Mouse (Mus musculus): ENCODE data around the gene Gpc5. TPM values are rescaled to one million over a fixed set of nuclear protein-coding genes. Genes with fewer than 3 reads are reported as not detected.
A peak's percentile ranks its signal among the peaks of the same experiment; 100 is the strongest.
"Not testable (repeated sequence)": the region's sequence is repeated elsewhere in the genome, so short reads cannot be mapped to it uniquely, and the experiment has no call there.

Gene Gpc5
- total RNA-seq (2015) (not detected in 2 replicates), total RNA-seq (2017) (not detected in 2 replicates)

GRCm38 (mm10) chr14:115092081-115092480 is at the start of gene Gpc5:
TSS of gene Gpc5 (plus strand) at chr14:115092215.
- peak; percentile 95 for ATAC-seq (replicated peaks; ENCODE audit: poor library complexity)

DNA sequence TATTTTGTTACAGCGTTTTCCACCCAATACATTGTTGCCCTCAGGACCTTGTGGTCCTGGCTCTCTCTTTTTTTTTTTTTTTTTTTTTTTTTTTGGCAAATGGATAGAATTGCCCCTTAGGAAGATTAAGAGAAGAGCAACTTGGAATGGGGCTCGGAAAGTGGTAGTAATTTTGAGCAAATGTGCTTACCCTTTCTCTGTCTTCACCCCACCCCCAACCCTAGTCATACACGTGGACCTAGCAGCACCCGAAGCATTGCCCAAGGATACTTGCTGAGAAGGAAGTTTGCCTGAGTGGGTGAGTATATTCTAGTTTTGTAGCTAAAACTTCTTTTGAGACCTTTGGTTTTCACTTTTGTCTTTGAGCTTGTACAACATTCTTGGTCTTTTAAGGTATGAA is 49.4 kb upstream of the Gpc5 start:
- 0 out of 2 replicates have a peak, but pooled peaks have one; percentile 15 for ATAC-seq (replicated peaks; ENCODE audit: poor library complexity)

GRCm38 (mm10) chr14:115044016-115044415 is 48.0 kb upstream of the Gpc5 start:
- no peak for ATAC-seq (replicated peaks; ENCODE audit: poor library complexity)

DNA sequence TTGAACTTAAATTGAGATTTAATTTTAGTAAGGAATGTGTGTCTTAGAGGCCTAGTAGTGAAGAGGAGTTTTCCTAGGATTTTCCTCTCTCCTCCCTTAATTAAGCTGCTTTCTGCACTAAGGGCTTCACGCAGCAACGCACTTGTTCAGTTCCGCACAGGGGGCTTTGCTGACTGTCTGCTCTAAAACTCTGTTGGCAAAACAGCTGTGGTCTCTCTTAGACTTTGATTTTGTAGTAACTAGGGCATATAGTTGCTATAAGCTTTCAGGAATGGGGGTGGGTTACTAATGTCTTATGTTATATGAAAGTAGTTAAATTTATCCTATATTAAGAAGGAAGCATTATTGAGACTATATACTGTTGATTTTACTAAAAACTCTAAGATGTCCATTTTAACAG is 46.3 kb upstream of the Gpc5 start:
- no peak for ATAC-seq (replicated peaks; ENCODE audit: poor library complexity)

DNA sequence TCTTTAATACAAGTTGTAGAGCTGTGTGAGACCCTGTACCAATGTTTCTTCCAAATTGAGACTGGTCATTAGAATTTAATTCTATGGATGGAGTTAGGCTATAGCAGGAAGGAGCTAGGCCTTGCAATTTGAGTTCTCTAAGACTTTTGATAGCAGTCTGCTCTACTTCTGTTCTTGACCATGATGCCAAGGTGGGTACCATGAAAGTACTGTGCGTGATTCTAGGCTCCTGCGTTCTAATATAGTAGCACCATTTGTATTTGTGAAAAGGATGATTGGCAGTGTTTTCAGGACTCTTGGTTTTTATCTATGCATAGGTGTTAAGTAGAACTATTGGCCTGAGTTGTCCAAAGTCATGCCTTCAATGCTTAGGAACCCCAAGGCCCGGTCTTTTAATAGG is 44.7 kb upstream of the Gpc5 start:
- no peak for ATAC-seq (replicated peaks; ENCODE audit: poor library complexity)

GRCm38 (mm10) chr14:115047990-115048862 is 43.8 kb upstream of the Gpc5 start:
- ATAC-seq (replicated peaks; ENCODE audit: poor library complexity), result no peak; the same call in 1 of the 2 replicates

DNA sequence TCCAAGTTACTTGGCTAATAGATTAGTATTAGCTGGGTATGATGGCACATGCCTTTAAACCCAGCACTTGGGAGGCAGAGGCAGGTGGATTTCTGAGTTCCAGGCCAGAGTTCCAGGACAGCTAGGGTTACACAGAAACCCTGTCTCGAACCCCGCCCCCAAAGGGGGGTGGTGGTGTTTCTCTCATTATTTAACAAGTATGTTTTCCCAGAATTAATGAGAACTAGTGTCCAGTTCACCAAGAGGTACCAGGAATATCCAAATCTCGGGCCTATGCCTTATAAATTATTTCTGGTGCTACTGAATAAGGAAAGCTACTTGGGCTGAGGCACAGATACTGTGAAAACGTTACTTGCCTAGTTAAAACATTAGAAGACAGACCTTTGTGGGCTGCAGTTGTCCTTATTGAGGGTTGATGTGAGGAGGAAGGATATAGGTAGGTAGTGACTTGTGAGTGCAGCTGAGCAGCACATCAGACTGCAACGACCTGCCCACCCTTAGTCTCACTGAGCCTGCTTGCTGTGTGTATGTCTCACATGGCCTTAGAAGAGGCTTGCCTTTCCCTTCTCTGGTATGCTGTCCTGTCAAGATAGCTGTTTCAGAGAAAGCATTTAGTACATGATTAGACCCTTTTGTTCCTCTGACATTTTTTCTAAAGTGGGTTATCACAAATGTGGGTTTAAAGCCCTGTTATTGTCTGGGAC is 43.0 kb upstream of the Gpc5 start:
- ATAC-seq (replicated peaks; ENCODE audit: poor library complexity), result peak; percentile 43

DNA sequence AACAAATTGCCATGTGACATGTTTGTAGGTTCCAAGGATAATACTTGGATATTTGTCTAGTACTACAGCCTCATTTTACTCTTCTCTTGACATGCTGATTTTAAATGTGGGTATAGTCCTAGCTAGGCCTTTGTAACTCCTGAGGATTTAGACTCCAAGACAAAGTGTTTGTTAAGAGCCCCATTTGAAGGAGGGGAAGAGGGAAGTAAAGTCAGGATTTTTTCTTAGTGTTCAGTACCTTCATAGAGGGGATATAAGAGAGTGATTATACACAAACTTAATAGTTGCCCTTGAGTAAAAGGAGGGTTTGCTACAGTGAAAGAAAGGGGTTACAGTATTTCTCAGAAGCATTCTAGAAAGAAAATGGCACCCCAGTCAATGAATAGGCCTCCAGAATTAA is 42.2 kb upstream of the Gpc5 start:
- no peak for ATAC-seq (replicated peaks; ENCODE audit: poor library complexity)

- no peak for ATAC-seq (replicated peaks; ENCODE audit: poor library complexity)
These were observed 40.8 kb upstream of the Gpc5 start for GRCm38 (mm10) chr14:115051106-115051760.

DNA sequence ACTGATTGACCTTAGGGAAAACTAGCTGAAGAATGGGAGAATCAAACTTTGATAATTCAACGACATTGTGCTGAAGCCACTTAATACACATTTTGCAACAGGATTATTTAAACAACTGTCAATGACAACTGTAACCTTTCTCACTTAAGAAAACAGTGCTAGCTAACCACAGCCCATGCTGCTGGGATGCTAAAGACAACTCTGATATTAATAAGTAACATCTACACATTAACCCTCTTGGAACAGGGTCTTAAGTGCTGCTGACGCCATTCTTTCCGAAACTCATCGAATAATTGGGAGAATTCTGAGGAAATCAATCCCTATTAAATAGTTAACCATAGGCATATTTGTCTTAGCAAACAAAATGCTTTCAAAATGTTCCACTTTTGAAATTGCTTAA is 39.6 kb upstream of the Gpc5 start:
- no peak for ATAC-seq (replicated peaks; ENCODE audit: poor library complexity)

DNA sequence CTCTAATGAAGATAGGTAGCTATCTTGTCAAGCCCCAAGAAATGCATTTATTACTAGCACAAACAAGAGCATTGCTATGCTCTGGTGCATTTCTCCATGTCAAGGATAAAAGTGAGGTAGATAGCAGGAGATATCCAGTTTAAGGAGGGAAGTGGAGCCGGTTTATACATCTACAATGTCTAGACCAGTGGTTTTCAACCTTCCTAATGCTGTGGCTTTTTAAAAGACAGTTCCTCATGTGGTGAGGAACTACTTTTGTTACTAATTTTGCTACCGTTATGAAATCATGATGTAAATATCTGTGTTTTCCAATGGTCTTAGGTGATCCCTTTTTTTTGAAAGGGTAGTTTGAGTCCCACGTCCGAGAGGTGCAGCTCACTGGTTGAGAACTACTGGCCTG is 37.8 kb upstream of the Gpc5 start:
- ATAC-seq (replicated peaks; ENCODE audit: poor library complexity), result peak; percentile 62

GRCm38 (mm10) chr14:115057524-115057923 is 34.5 kb upstream of the Gpc5 start:
- ATAC-seq (replicated peaks; ENCODE audit: poor library complexity), result peak; percentile 74

DNA sequence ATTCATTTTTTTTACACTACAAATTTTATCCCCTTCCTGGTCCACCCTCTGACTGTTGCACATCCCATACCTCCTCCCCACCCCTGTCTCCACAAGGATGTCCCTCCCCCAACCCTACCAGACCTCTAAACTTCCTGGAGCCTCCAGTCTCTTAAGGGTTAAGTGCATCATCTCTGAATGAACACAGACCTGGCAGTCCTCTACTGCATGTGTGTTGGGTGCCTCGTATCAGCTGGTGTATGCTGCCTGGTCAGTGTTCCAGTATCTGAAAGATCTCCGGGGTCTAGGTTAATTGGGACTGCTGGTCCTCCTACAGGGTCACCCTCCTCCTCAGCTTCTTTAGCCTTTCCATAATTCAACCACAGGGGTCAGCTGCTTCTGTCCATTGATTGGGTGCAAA is 25.9 kb upstream of the Gpc5 start:
- ATAC-seq (replicated peaks; ENCODE audit: poor library complexity), result not testable (repeated sequence)

DNA sequence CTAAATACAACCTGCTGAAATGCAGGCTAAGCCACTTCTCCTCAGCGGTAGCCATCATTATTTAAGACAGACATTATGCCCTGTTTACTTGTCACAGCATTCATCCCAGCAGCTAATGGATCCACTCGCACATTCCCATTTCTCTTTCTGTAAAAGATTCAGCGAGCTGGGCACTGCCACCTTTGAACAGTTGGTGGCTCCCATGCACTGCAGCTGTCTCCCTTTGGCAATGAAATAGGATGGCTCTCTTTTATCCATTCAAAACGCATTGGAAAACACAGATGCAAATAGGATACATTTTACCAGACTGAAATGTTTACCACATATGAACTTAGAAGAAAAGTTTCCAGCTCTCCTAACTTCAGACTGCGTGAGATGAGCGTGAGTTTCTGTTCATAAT is 21.5 kb upstream of the Gpc5 start:
- ATAC-seq (replicated peaks; ENCODE audit: poor library complexity), result peak; percentile 75

- ATAC-seq (replicated peaks; ENCODE audit: poor library complexity), result no peak
These were observed 14.7 kb upstream of the Gpc5 start for GRCm38 (mm10) chr14:115077340-115077739.

DNA sequence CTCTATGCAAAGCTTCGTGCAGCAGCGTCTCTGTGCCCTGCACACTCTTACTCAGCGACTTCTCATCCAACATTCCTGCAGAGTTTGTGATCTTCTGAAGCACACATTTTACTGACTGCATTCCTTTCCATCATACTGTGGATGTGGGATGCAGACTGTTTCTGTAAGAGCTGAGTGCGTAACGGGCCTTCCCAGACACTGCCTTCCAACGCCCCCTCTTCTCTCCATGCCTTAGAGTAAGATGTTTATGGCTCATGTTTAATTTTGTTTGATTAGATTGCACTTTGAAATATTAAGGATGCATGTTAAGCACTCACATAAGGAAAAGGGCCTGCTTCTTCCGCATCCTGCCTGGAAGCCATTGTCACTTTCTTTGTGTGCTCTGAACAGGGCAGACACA is 14.0 kb upstream of the Gpc5 start:
- no peak for ATAC-seq (replicated peaks; ENCODE audit: poor library complexity)

GRCm38 (mm10) chr14:115081728-115082502 is 10.1 kb upstream of the Gpc5 start:
- no peak for ATAC-seq (replicated peaks; ENCODE audit: poor library complexity)

GRCm38 (mm10) chr14:115090516-115090915 is 1.5 kb upstream of the Gpc5 start:
- no peak for ATAC-seq (replicated peaks; ENCODE audit: poor library complexity)

DNA sequence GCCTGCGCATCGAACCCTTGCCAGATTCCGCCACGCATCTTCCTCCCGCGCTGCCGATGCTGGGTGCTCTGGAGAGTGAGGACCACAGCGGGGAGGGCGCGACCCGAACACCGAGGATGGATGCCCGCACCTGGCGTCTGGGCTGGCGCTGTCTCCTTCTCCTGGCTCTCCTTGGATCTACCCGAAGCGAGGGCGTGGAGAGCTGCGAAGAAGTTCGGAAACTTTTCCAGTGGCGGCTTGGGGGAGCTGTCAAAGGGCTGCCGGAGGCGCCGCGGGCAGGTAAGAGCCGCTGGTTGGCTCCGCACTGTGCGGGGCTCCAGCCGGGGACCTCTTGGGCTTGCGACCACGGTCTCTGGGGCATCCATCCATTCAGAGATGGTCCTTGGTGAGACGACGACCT is 495 bp downstream of the Gpc5 start:
- ATAC-seq (replicated peaks; ENCODE audit: poor library complexity), result peak; percentile 24

DNA sequence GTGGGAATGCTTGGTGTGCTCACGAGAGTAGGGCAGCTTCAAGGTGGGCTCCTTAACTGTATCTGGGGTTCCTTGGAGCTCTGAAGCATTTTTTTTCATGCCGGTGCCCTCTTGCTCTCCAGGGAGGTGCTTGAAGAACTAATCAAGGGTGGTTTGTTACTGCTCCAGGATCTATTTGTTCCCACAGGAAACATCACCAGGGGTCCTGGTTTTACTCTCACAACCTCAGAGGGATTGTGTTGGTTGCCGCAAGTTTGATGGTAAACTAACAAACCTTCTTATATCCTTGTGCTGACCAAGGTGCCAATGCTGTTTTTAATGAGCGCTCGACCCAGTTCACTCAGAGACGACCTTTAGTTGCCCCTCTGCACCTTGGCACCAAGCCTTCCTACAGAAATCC is 937 bp downstream of the Gpc5 start:
- ATAC-seq (replicated peaks; ENCODE audit: poor library complexity), result no peak

Data from megakaryocyte progenitor cell, adult 5-6 weeks (primary cell).